18 mouse cellular contexts compared by ENCODE assay signal in the genomic region with DNA sequence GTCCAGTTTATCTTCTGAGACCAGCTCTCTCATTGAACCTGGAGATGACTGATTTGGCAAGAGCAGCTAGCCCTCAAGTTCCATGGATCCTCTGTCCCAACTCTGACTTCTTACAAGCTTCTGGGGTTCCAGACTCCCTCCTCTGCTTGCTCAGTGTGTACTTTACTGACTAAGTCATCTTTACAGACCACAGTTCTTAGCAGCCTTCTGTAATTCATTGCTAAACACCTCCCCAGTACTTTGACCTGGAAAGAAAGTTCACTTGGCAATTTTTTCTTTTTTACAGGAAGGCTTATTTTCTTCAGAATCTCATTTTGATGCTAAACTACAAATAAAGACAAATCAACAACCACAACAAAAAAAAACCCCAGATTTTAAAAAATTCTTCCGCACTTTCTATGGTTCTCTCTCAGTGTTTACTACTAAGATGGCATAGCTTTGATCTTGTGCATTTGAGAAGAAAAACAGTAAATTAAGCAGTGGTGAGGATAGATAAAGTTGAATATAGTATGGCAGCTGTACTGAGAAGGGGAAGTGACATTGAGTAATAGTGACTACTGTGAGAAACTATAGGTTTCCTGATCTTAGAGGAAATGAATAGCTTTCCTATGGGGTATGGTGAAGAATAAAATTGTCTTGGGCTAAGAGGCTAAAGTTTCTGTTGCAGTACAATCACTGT.
DNase-seq lines count a peak whose midpoint lies in the region; ATAC-seq and TF ChIP-seq lines count a peak whose summit lies in the region.
"Had no signal": no experiment of that assay in that cellular context is flagged by ENCODE, and none has a peak within 500 bp of the region (broad histone marks: within the 10 kb centered on the region; RNA-seq: fewer than 3 reads in every experiment).

No protein-coding gene starts in this region.

- no peaks in the 10 kb centered on the region for H3K27me3 ChIP-seq in heart, embryonic 13.5 days (replicated peaks)
- H3K27me3 ChIP-seq in kidney, embryonic 16.5 days (ENCODE audit: insufficient read depth, low read length), result no peaks in the 10 kb centered on the region
- H3K27me3 ChIP-seq in lung, postnatal 0 days (replicated peaks; ENCODE audit: insufficient read depth, low read length), result no peaks in the 10 kb centered on the region
- H3K27me3 ChIP-seq: forebrain, embryonic 12.5 days; limb, embryonic 12.5 days; liver, embryonic 15.5 days had no signal

- WGBS in heart, embryonic 13.5 days, result 88% methylated on average over 1 of the region's 1 CpGs
- WGBS in kidney, embryonic 16.5 days, result 88% methylated on average over 1 of the region's 1 CpGs
- 83% methylated on average over 1 of the region's 1 CpGs for WGBS in lung, postnatal 0 days

- peak overlapping the region; percentile 29; the same call in 1 of the 2 replicates for H3K27ac ChIP-seq in heart, embryonic 13.5 days (replicated peaks)
- no peak overlapping the region for H3K27ac ChIP-seq in kidney, embryonic 16.5 days (ENCODE audit: low read length)
- no peak overlapping the region for H3K27ac ChIP-seq in lung, postnatal 0 days (ENCODE audit: low read length)
- H3K27ac ChIP-seq: forebrain, embryonic 12.5 days; heart, adult 2 months; limb, embryonic 12.5 days; liver, embryonic 15.5 days; midbrain, embryonic 10.5 days had no signal

- ATAC-seq in heart, embryonic 13.5 days (ENCODE audit: extremely low read depth, insufficient number of reproducible peaks, low FRiP score, low TSS enrichment), result no peak
- no peak for ATAC-seq in kidney, embryonic 16.5 days (ENCODE audit: low FRiP score, low TSS enrichment)
- no peak for ATAC-seq in lung, postnatal 0 days
- ATAC-seq: hindbrain, embryonic 16.5 days had no signal

- peaks cover 2% of the 10 kb centered on the region; the same call in 1 of the 2 replicates for H3K36me3 ChIP-seq in heart, embryonic 13.5 days
- H3K36me3 ChIP-seq in kidney, embryonic 16.5 days (ENCODE audit: insufficient read depth, low read length), result no peaks in the 10 kb centered on the region
- H3K36me3 ChIP-seq in lung, postnatal 0 days (ENCODE audit: insufficient read depth, low read length), result no peaks in the 10 kb centered on the region
- H3K36me3 ChIP-seq: liver, embryonic 15.5 days; midbrain, embryonic 10.5 days had no signal

- no peak overlapping the region for H3K4me2 ChIP-seq in heart, embryonic 13.5 days
- no peak overlapping the region for H3K4me2 ChIP-seq in kidney, embryonic 16.5 days (replicated peaks; ENCODE audit: low read depth, low read length)
- H3K4me2 ChIP-seq in lung, postnatal 0 days (replicated peaks; ENCODE audit: low read depth, low read length), result no peak overlapping the region
- H3K4me2 ChIP-seq: forebrain, embryonic 12.5 days; limb, embryonic 12.5 days; liver, embryonic 15.5 days had no signal

- no peak overlapping the region for H3K4me3 ChIP-seq in heart, embryonic 13.5 days
- no peak overlapping the region for H3K4me3 ChIP-seq in kidney, embryonic 16.5 days (ENCODE audit: low read length)
- H3K4me3 ChIP-seq in lung, postnatal 0 days (ENCODE audit: low read depth, low read length), result no peak overlapping the region
- H3K4me3 ChIP-seq: forebrain, embryonic 12.5 days; heart, adult 2 months; limb, embryonic 12.5 days; liver, embryonic 15.5 days; midbrain, embryonic 10.5 days had no signal

- H3K4me1 ChIP-seq in heart, embryonic 13.5 days, result peaks cover 51% of the 10 kb centered on the region
- H3K4me1 ChIP-seq in kidney, embryonic 16.5 days (ENCODE audit: insufficient read depth, low read length), result peaks cover 19% of the 10 kb centered on the region
- H3K4me1 ChIP-seq in lung, postnatal 0 days (ENCODE audit: insufficient read depth, low read depth, low read length), result 0 out of 2 replicates have a peak, but pooled peaks cover 3% of the 10 kb centered on the region
- H3K4me1 ChIP-seq: liver, embryonic 15.5 days had no signal

- no peaks in the 10 kb centered on the region for H3K9me3 ChIP-seq in heart, embryonic 13.5 days
- H3K9me3 ChIP-seq in kidney, embryonic 16.5 days (ENCODE audit: low read length), result no peaks in the 10 kb centered on the region
- no peaks in the 10 kb centered on the region for H3K9me3 ChIP-seq in lung, postnatal 0 days (ENCODE audit: low read length)
- H3K9me3 ChIP-seq: forebrain, embryonic 12.5 days; limb, embryonic 12.5 days; liver, embryonic 15.5 days; midbrain, embryonic 10.5 days had no signal

- no peak for DNase-seq in heart, postnatal 4 days
- peak; percentile 41 to 73 for DNase-seq in kidney, adult 8-10 months
- peak; percentile 26 for DNase-seq in lung, postnatal 0 days (ENCODE audit: low spot score)
- no peak for DNase-seq in lung, postnatal 36 days
- DNase-seq in frontal cortex, postnatal 14 days (ENCODE audit: low spot score in 2 of 2), result no peak
- DNase-seq in frontal cortex, postnatal 36 days (ENCODE audit: low spot score in 2 of 2), result no peak
- DNase-seq: adrenal gland, postnatal 36 days; cerebellum, adult 18-20 months; gastrocnemius, postnatal 10 days; heart, adult 2 months; right cerebral cortex, postnatal 25 days had no signal

- no peak for TF ChIP-seq CTCF in lung, postnatal 0 days (IDR thresholded peaks at IDR 0.05)

- no peak for TF ChIP-seq EP300 in lung, postnatal 0 days (IDR thresholded peaks at IDR 0.05)

- no peak overlapping the region for H3K9ac ChIP-seq in heart, embryonic 13.5 days
- H3K9ac ChIP-seq in kidney, embryonic 16.5 days (replicated peaks; ENCODE audit: low read length), result no peak overlapping the region
- H3K9ac ChIP-seq in lung, postnatal 0 days (replicated peaks; ENCODE audit: low read depth), result no peak overlapping the region
- H3K9ac ChIP-seq: forebrain, embryonic 12.5 days; limb, embryonic 12.5 days; liver, embryonic 15.5 days had no signal

Comparison
In these comparisons a context has a peak if more than half of its experiments do, and no peak if none do; other contexts are left out.
1. DNase-seq: peak in kidney, adult 8-10 months (2 of 2) and lung, postnatal 0 days (single experiment); none in heart, postnatal 4 days (single experiment), lung, postnatal 36 days (single experiment), frontal cortex, postnatal 14 days (0 of 2) and frontal cortex, postnatal 36 days (0 of 2).